Mouse (Mus musculus): ENCODE results near the gene Slc25a40.

Gene Slc25a40

DNA sequence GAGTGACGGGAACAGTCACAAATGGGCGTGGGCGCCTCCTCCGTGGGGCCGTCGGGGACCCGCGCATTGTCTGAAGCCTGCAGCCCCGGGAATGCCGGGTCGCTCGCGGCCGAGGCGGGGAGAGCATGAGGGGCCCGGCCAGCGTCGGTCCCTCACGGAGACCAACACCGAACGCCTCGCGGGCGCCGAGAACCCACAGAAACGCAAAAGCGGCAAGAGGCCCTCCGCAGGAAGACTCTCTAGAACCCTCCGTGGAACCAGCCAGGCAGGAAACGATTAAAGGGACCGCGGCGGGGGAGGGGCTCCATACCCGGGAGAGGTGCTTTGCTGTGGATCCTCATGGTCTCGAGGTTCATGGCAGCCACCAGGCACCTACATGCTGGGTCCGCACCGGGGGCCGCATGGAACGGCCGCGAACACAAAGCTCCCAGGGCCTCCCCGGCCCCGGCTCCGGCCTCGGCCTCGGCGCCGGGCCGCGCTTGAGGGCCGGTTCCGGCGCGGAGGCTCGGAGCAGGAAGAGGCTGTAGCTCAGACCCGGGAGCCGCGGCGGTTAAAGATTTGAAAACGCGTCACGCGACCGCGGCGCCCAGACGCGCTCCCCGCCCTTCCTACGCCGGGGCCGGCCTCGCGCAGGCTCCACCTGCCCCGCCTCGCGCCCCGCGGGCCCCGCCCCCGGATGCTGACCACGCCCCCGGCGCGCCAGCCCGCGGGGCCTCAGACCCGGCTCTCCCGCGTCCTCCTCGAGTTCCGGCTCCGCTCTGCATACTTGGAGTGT, at the start of gene Slc25a40, which contains the start of gene Dbf4:
TSS of gene Slc25a40 (plus strand) at position 694 of the 775 bp plus-strand sequence.
TSS of gene Dbf4 (minus strand) at position 560 of the 775 bp plus-strand sequence.
- peak; percentile 81 to 83 for DNase-seq (ENCODE audit: low spot score in 2 of 2)

DNA sequence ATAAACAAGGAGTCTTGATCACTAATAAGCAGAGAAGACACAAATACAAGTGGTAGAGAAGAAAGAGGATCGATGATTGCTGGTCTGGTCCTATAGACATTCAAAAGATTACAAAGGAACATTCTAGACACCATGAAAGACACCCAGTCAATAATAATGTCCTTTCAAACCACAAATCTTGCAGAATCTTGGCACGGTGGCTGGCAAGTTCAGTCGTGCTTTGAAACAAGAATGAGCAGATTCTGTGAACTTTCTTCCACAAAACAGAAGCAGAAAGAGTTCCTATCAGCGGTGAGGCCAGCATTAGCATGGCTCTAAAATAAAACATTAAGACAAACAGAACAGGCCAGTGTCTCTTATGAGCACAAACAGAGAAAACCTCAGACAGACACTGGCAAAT, 49.2 kb upstream of the Slc25a40 start:
- no peak for DNase-seq (ENCODE audit: low spot score in 2 of 2)

DNA sequence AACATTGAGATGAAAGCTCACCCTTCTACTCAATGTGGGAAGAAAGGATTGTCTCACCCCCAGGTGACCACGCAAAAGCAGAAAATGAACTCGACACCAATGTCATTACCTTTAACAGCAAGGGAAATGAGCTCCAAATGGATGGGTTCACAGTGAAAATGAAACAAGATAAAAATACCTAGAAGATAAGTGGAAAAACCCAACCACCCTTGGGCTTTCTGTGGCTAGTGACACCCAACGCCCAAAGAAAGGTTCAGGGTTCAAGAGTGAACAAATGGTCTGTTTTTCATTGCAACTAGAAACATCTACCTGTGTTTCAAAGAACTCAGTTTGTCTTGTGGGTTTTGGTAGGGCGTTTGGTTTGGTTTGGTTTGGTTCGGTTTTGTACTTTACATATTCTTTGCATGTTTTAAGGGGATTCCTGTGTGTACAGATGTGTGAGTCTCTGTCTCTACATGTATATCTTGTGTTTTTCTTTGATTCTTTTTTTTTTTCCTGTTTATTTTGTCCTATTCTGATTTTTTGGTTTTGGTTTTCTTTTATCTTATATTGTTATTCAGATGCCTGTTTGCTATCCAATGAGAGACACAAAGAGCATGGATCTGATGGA, 48.2 kb upstream of the Slc25a40 start:
- no peak for DNase-seq (ENCODE audit: low spot score in 2 of 2)

DNA sequence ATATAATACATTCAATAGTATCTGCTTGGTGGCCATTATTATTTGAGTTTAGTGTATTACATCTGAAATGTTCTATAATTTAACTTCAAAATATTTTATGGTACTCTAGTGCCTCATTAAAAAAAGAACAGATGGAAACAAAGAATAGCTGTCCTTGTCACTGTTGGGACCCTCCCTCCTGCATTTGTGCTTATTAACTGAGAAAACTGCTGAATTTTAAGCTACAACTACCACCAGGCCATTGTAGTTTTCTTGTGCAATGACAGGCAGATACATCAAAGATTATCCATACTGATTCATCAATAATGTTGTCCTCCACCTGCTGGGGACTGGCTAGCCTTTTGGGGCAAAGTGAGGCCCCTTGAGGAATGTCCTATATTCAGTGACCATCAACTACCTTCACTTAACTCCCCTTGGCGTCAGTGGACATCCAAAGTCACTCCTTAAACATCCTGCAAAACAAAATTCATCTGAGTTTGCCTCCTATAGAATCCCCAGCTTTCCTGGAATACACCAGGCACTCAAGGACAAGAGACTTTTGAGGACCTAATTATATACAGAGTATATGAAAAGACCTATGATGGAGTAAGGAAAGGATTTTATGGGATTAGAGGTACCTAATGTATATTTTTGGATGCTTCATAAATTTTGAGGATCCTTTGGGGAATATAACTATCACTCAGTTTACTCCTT, 28.6 kb upstream of the Slc25a40 start:
- no peak for DNase-seq (ENCODE audit: low spot score in 2 of 2)

DNA sequence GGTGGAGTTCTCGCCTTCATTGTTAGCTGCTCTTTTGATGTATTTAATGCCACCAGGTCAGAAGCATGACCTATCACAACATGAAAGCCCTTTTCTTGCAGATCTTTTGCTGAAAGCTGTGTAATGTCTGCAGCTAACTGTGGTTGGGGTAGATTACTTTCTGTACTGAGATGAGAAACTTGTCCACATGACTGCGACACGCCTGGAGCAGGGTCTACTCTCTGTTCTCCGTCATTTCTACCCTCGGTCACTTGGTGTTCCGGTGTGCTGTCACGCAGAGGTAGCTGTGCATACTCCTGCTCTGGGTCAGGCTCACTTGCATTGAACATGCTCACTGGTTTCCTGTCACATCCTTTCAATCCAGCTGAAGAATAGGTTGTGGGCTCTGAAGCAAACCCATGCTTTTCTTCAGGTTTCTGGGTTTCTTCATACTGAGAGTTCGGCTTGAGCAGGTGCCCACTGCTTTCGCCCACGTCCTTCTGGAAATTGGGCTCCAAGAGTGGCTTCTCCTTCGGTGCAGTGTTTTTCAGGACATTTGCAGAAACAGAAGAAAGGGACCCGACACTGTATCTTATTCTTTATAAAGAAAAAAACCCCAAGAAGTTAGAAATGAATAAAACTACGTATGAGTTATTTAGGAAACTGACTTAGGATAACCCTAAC, 24.9 kb upstream of the Slc25a40 start:
- DNase-seq (ENCODE audit: low spot score in 2 of 2), result no peak

DNA sequence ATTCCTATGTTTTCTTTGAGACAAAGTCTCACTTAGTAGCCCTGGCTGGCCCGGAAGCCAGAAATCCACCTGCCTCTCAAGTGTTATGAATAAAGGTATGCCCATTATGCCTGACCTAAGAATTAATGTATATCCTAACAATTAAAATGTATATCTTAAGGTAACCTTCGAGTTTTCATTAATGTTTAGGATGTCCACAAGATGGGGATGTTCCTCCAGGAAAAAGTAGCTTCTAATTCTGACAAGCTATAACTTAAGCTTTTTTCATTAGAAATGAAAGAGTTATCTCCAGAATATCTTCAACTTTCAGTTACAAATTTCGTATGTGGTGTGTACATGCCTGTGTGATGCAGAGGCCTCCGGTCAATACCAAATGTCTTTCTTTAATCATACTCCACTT, 13.9 kb upstream of the Slc25a40 start:
- DNase-seq (ENCODE audit: low spot score in 2 of 2), result no peak

DNA sequence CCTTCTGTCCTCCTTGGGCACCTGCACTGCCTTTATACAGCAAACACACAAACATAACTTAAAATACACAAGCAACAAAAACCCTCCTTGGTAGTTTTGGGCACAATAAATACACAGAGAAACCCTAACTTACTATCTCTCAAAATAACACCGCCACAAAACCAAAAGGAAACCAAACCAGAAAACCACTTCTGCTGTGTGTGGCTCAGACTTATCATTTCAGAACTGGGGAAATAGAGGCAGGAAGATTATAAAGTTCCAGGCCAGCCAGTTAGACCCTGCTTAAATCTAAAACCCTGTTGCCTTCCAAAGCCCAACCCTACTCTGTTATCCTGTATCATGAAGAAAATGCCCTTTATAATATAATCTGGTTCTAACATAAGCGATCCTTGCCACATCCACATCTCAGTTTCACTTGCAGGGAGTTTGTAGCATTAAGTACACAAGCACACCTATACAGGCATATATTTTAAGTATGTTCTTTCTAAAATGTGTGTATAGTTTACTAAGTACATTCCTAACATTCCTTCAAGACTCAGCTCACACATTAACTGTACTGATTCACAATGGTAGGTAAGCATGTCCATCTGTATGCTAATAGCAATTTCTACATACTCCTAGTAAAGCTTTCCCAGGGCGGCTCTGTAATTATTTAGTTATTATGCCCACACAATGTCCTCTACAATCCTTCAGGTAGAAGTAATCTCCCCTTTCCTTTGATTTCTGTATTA, 5.8 kb upstream of the Slc25a40 start:
- no peak for DNase-seq (ENCODE audit: low spot score in 2 of 2)

DNA sequence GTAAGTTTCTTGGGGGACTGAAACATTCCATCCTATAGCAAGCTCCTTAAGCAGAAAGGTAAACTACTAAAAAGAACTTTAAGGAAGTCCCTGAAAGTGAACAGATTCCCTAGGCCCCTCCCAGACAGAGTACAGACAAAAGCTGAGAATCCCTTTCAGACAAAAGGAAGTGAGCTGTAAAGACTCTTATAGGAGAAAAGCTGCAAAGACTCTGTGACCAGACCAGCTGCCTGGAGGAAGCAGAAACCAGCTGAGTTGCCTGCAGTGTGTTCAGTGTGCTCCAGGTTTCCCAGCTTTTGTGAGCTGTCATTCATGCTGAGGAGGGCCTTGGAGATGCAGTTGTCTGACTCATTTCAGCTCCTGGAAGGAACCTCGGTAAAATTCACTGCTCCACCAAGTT, 5.2 kb upstream of the Slc25a40 start:
- DNase-seq (ENCODE audit: low spot score in 2 of 2), result no peak

DNA sequence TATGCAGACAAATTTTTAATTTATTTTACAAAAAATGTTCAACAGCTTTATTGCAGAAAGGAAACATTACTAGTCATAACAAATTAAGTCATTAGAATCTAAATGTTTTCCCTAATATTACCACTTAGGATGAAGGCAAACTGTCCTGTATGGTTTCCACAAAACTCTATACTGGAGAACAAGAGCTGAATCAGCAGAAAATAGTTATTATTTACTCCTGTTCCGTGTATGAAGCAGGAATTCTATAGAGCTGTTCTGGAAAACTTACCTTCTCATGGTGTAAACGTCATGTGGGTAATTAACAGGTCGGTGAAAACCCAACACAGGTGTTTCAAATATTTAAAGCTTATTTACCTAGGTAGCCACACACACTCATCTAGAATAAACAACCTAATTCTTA, 1.2 kb upstream of the Slc25a40 start:
- no peak for DNase-seq (ENCODE audit: low spot score in 2 of 2)

DNA sequence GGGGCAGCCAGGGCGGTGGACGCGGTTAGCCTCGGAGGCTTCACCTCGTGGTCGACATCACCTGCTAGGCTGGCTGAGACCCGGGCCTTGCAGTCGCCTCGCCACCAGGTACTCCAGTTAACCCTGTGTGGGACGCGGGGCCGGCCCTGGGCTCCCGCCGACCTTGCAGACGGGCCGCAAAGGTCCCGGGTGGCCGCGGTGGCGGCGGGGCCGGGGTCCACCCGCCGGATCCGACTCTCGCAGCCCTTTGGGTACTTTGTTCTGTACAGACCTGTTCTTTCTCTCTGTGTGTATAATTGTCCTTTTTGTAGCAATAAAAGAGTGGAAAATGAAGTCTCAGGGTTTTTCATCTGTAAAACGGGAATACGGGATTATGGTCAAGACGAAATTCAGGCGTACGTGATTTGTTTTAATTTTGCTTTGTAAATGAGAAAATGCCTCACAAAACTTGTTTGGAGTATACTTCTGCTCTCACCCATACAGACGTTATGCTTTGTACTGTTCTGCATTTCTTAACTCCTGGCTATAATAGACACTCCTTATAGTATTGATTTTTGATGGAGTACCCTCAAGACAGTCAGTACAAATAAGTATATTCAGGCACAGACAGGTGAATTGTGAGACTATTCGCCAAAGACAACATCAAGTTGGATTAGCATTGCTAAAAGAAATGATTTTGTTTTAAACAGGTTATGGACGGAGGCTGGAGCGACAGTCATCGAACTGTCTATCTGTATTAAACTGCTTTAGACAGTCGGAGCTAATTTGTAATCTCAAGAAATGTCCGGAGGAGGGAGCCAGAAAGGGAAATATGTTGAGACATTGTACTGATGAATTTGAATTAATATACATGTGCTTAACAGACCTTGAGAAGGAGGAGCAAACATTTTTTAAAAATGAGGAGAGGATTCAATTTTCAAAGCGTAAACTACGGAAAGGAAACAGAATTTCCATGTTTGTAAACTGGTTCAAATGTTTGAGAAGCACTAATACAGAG, 580 bp downstream of the Slc25a40 start:
- DNase-seq (ENCODE audit: low spot score in 2 of 2), result no peak

DNA sequence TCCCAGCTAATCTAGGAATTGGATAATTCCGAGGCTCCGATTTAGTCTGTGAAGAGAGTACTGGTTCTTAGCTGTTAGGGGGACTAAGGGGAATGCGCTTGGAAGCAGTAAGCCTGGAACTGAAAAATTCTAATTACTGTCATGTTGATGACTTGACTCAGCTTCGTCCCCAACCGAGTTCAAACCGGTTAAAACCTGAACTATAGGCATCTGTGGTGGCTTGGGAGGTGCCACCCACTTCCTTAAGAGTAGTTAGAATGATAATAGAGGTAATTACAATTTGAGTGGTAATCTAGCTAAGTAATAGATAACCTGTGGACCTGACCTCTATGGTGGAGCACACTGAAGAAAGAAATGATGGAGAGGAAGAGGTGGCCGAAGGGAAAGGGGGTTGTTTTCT, 1.5 kb downstream of the Slc25a40 start:
- no peak for DNase-seq (ENCODE audit: low spot score in 2 of 2)

DNA sequence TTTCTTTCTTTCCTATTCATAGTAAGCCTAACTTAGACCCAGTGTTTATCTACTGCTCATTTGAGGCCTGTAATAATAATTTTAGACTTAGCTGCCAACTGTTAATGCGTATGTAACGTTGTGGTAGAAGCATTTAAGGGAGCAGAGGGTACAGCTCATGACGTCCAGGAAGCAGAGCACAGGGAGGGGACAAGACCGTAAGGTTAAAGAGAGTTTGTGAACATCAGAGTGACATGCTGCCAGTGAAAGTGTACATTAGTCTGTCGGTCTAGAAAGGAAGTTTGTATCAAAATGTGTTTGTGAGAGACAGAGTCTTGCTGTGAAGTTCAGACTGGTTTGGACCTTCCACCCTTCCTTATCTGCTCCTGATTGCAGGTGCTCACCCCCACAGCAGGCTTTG, 3.2 kb downstream of the Slc25a40 start:
- no peak for DNase-seq (ENCODE audit: low spot score in 2 of 2)

DNA sequence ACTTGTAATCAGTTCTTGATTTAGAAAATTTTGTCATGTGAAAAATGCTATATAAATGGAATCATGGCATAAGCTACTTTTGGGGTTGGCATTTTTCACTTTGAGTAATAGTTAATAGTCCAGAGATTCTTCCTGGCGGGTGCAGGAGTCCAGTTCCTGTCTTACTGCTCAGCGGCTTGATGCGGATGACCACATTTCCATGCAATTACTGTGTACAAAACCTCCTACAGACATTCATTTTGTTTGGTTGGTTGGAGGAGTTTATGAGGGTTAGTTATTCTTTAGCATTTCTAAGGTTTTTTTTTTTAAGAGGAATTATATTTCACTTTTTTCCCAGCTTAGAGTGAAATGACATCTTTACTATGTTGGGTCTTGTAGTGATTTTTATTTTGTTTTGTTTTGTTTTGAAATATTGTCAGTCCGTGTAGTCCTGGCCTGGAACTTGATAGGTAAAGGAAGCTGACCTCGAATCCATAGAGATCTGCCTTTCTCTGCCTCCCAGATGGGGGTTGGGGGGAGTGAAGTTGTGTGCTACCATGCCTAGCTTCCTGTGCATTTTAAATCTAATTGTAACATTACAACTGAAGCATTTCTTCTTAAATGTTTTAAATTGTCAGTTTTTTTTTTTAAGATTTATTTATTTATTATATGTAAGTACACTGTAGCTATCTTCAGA, 15.0 kb downstream of the Slc25a40 start:
- no peak for DNase-seq (ENCODE audit: low spot score in 2 of 2)

DNA sequence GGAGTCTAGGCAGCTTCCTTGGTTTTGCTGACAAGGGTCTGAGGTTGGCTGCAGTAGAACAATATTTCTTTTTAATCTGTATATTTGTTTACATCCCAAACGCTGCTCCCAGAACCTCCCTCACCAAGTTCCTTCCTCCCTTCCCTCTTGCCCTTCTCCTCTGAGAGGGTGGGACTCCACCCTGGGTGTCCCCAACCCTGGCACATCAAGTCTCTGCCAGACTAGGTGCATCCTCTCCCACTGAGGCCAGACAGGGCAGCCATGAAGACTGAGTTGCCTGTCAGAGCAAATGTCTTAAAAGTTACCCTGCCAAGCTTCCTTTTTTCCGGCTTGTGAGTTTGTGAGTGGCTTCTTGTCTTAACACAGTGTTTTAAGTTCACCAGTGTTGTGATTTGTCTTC, 16.4 kb downstream of the Slc25a40 start:
- DNase-seq (ENCODE audit: low spot score in 2 of 2), result no peak

DNA sequence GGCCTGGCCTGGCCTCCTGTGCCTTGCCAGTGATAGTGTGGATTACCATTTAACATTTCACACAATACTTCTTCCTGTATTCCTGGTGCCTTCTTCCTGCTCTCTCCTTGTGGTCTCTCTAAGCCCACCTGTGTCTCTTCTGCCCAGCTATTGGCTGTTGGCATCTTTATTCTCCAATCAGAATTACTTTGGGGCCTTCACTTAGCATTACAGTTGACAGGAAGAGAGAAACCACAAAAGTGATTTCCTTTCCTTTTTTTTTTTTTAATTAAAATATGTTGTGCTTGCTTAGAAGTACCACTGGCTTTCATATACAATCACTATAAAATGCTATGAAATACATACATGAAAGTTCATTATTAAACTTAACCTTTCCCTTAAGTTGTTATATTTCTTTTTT, 32.9 kb downstream of the Slc25a40 start:
- DNase-seq (ENCODE audit: low spot score in 2 of 2), result no peak

DNA sequence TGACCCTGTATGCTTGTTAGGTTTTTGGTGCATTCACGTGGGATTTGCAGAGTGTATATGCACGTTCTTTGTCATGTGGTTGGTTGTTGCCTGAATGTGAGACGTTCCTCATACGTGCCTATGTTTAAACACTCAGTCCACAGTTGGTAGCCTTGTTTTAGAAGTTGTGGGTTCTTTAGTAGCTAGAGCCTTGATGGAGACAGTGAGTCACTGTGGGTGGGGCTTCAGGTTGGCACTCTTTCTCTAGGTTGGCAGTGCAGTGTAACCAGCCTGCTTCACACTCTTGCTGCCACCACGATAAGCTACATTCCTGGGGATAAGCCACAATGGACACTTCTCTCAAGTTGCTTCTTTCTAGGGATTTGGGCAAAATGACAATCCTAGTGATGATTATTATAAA, 33.9 kb downstream of the Slc25a40 start:
- no peak for DNase-seq (ENCODE audit: low spot score in 2 of 2)

DNA sequence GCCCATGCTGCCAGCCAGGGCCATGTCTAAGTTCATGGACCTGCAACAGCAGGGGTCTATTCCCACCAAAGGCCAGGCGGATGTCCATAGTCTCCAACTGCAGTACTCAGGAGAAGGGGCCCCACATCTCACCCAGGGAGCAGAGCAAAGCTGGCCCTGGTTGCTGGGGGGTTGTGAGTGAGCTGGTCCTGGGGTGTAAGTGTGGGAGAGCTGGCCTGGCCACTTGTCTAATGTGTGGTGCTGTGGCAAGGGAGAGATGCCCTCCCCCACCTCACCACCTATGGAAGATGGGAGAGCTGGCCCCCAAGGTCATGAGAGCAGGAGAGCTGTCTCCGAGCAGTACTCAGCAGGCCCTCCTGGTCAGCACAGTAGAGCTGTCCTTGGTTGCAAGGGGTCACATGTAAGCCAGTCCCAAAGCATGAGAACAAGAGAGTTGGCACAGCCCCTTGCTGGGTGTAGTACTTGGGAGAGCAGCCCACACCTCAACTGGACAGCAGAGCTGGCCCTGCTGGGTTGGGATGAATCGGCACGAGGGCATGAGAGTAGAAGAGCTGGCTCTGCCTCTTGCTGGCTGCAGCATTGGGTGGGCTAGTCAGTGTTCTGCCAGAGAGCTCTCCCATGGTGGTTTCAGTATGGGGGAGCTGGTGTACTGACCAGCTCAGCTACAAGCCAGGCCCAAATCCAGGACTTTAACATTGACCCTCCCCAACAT, 65.5 kb downstream of the Slc25a40 start:
- no peak for DNase-seq (ENCODE audit: low spot score in 2 of 2)

DNA sequence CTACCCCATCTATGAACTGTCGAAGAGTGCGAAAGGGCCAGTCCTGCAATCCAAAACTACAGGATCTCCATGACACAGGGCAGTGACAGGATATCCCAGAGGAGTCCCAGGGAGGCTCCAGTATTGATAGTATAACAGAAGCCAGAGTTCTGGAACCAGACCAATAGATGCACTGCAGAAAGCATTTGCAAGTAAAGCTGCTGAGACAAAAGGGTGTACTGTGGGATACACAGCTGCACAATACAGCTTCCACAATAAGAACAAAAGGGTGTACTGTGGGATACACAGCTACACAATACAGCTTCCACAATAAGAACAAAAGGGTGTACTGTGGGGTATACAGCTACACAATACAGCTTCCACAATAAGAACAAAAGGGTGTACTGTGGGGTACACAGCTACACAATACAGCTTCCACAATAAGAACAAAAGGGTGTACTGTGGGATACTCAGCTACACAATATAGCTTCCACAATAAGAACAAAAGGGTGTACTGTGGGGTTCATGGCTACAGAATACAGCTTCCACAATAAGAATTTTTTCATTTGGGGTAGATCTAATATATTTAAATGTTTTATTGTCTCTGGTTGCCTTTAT, 66.1 kb downstream of the Slc25a40 start:
- DNase-seq (ENCODE audit: low spot score in 2 of 2), result no peak

Data from frontal cortex, postnatal 14 days (tissue).